Mouse (Mus musculus): ENCODE results near the gene Vmn2r7.
A peak's percentile ranks its signal among the peaks of the same experiment; 100 is the strongest.
"Not testable (repeated sequence)": the region's sequence is repeated elsewhere in the genome, so short reads cannot be mapped to it uniquely, and the experiment has no call there.

Gene Vmn2r7

GRCm38 (mm10) chr3:64844665-64845064 lies at the start of gene Vmn2r7:
Gene Vmn2r7, minus strand, starts transcription at chr3:64844765.
- not testable (repeated sequence) for DNase-seq

GRCm38 (mm10) chr3:64889725-64890124 lies 45.2 kb upstream of the Vmn2r7 start:
- no peak for DNase-seq

- no peak for DNase-seq
Observed at GRCm38 (mm10) chr3:64878199-64878977, 33.8 kb upstream of the Vmn2r7 start.

- DNase-seq = no peak
Observed at GRCm38 (mm10) chr3:64876669-64877068, 32.1 kb upstream of the Vmn2r7 start.

- no peak for DNase-seq
Observed at GRCm38 (mm10) chr3:64842881-64843280, 1.7 kb downstream of the Vmn2r7 start.

GRCm38 (mm10) chr3:64842299-64842698 lies 2.3 kb downstream of the Vmn2r7 start:
- DNase-seq = peak; percentile 14

GRCm38 (mm10) chr3:64831134-64831533 lies 13.4 kb downstream of the Vmn2r7 start:
- DNase-seq = no peak

- DNase-seq = no peak
Observed at GRCm38 (mm10) chr3:64791245-64791591, 53.3 kb downstream of the Vmn2r7 start.

GRCm38 (mm10) chr3:64790509-64791244 lies 53.9 kb downstream of the Vmn2r7 start:
- peak; percentile 55 for DNase-seq

GRCm38 (mm10) chr3:64782901-64783300 lies 61.7 kb downstream of the Vmn2r7 start:
- DNase-seq = no peak

GRCm38 (mm10) chr3:64772132-64772531 lies 72.4 kb downstream of the Vmn2r7 start:
- no peak for DNase-seq

- DNase-seq = peak; percentile 27
Observed at GRCm38 (mm10) chr3:64756145-64756544, 88.4 kb downstream of the Vmn2r7 start.

- not testable (repeated sequence) for DNase-seq
Observed at GRCm38 (mm10) chr3:64727187-64727970, 117.2 kb downstream of the Vmn2r7 start.

GRCm38 (mm10) chr3:64725736-64726135 lies 118.8 kb downstream of the Vmn2r7 start:
- not testable (repeated sequence) for DNase-seq

- DNase-seq = not testable (repeated sequence)
Observed at GRCm38 (mm10) chr3:64676069-64676468, 168.5 kb downstream of the Vmn2r7 start.
